Mouse (Mus musculus) midbrain, embryonic 11.5 days (tissue): ENCODE measurements at regions not wholly inside any gene's neighbourhood (a gene's known extent, or its start where the extent isn't known, plus 50 kb on each side); places are given as distances from the start of the nearest gene placed in this dataset.

Source experiments
- ATAC-seq: fragments of 200-750 bp; cut with Nextera tagmentation; 2 replicates; pipeline ENCODE4 v1.8.0; 2017; ENCODE audit warnings: moderate TSS enrichment, moderate library complexity; ENCODE audit not compliant: low FRiP score
- DNase-seq: peaks from one replicate; pipeline ENCODE4 v3.0.0; 2015; ENCODE audit warnings: low spot score; ENCODE audit errors: missing footprints
- H3K27ac ChIP-seq: fragments of 300-500 bp; sonication (generic); 2 replicates; pipeline ENCODE4 v1.5.1; 2014; ENCODE audit warnings: low read depth, low read length
- H3K27me3 ChIP-seq: fragments of 300-500 bp; sonication (generic); 2 replicates; pipeline ENCODE4 v1.6.1; 2014; ENCODE audit warnings: mild to moderate bottlenecking, low read length, moderate library complexity, mixed read lengths; ENCODE audit not compliant: control insufficient read depth, insufficient read depth
- H3K36me3 ChIP-seq: fragments of 300-500 bp; sonication (generic); 2 replicates; pipeline ENCODE4 v1.6.1; 2014; ENCODE audit warnings: mild to moderate bottlenecking, low read length, moderate library complexity, mixed read lengths; ENCODE audit not compliant: control insufficient read depth, insufficient read depth
- H3K4me1 ChIP-seq: fragments of 300-500 bp; sonication (generic); 2 replicates; pipeline ENCODE4 v1.6.1; 2014; ENCODE audit warnings: low read length; ENCODE audit not compliant: control insufficient read depth, insufficient read depth
- H3K4me2 ChIP-seq: fragments of 300-500 bp; sonication (generic); 2 replicates; pipeline ENCODE4 v1.6.1; 2014; ENCODE audit warnings: mild to moderate bottlenecking, moderate library complexity
- H3K4me3 ChIP-seq: fragments of 300-500 bp; sonication (generic); 2 replicates; pipeline ENCODE4 v1.5.1; 2014; ENCODE audit warnings: low read depth, low read length
- H3K9ac ChIP-seq: fragments of 300-500 bp; sonication (generic); 2 replicates; pipeline ENCODE4 v1.6.1; 2014; ENCODE audit warnings: low read length
- H3K9me3 ChIP-seq: fragments of 300-500 bp; sonication (generic); 2 replicates; pipeline ENCODE4 v1.6.1; 2016; ENCODE audit warnings: low read length; ENCODE audit not compliant: control insufficient read depth
- WGBS: fragments of 180-500 bp; shearing (Covaris S2); extraction: QIAGEN DNeasy Blood & Tissue Kit; methylation state at CpG from one replicate; pipeline ENCODE4 v1.1.7; 2014; 5-methylcytosine and 5-hydroxymethylcytosine counted together

DNA sequence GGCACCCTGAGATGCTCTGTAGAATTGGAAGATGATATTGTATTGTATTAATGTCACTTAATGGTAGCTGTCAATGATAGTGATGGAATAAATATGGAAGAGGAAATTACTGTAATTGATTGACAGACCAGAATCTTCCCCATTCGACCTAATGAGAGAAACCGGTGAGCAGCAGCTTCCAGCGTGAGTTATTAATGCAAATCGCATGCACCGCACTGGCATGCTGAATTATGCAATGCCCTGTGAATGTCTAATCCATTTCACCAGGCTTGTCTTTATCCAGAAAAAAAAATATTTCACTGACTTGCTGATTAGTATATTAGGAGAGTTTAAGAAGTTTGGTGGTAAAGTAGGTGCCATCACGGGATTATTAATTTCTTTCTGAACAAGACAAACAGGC is 384.2 kb upstream of the Jarid2 start:
- H3K27ac ChIP-seq: no peak overlapping the region
- H3K4me1 ChIP-seq: no peaks in the 10 kb centered on the region
- DNase-seq (no peak), ATAC-seq (no peak)
- H3K36me3 ChIP-seq: no peaks in the 10 kb centered on the region
- H3K9me3 ChIP-seq: no peaks in the 10 kb centered on the region
- WGBS: 81% methylated on average over 6 of the region's 6 CpGs
- no peak overlapping the region for H3K9ac ChIP-seq
- no peak overlapping the region for H3K4me3 ChIP-seq
- H3K4me2 ChIP-seq: no peak overlapping the region
- 0 out of 2 replicates have a peak, but pooled peaks cover 4% of the 10 kb centered on the region for H3K27me3 ChIP-seq

DNA sequence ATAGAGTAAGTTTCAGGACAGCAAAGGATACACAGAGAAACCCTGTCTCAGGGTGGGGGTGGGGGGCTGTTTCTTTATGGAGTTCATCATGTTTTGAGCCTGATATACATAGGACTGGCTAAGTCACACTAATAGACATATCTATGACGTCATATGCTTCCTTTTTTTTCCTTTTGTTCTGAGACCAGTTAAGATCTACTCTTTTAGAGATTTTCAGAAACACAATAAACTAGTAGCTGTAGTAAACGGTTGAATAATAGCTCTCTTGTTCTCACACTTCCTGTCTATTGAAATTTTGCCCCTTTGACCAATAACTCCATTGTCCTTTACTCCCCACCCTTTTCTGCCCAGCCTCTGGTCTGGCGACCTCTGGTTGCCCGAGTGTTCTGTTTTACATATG is 382.6 kb upstream of the Jarid2 start:
- Histone ChIP-seq H3K27me3 (0 out of 2 replicates have a peak, but pooled peaks cover 4% of the 10 kb centered on the region), H3K9me3 (no peaks in the 10 kb centered on the region), H3K4me2 (no peak overlapping the region), H3K4me1 (no peaks in the 10 kb centered on the region), H3K4me3 (no peak overlapping the region), H3K9ac (no peak overlapping the region), H3K27ac (no peak overlapping the region), H3K36me3 (no peaks in the 10 kb centered on the region)
- ATAC-seq: no peak
- 57% methylated on average over 4 of the region's 4 CpGs for WGBS
- no peak for DNase-seq

DNA sequence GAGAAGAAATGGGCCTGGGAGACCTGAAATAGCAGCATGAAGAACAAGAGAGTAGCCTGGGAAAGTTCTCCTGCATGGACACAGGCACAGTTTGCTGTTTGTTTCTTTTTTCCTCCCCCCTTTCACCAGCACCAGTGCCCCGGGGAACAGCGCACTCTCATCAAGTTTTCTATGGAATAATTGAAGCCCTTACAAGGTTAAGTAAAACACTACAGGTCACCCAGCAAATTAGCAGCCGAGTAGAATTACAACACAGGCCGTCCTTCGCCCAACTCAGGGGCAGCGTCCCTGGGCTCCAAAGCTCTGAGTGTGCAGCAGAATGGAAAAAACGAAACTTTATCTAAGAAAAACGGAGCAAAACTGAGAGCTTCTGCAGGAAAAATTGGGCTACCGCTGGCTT is 381.6 kb upstream of the Jarid2 start:
- no peak overlapping the region for H3K4me2 ChIP-seq
- no peaks in the 10 kb centered on the region for H3K4me1 ChIP-seq
- H3K9me3 ChIP-seq: no peaks in the 10 kb centered on the region
- H3K9ac ChIP-seq: no peak overlapping the region
- ATAC-seq: no peak
- 0 out of 2 replicates have a peak, but pooled peaks cover 4% of the 10 kb centered on the region for H3K27me3 ChIP-seq
- no peak for DNase-seq
- H3K27ac ChIP-seq: no peak overlapping the region
- no peak overlapping the region for H3K4me3 ChIP-seq
- no peaks in the 10 kb centered on the region for H3K36me3 ChIP-seq
- 72% methylated on average over 9 of the region's 9 CpGs for WGBS

DNA sequence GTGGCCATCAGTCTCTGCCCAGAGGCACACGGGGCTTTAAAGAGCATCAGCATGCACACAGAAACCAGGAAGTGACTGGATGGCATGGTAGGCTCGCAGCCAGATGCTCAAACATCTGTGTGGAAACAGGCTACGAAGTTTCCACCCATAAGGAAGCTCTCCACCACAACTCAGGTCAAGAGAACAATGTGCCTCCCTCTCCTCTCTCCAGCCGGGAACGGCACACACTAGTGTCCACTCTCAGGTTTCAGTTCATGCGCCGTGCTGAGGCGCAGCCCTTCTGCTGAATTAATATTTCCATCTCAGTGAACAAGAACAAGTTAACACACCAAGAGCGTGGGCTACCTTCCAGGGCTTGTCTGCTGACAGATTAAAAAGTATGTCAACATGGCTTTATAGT is 375.4 kb upstream of the Jarid2 start:
- Histone ChIP-seq H3K9me3 (no peaks in the 10 kb centered on the region), H3K4me1 (peaks cover 3% of the 10 kb centered on the region), H3K4me3 (no peak overlapping the region), H3K27ac (no peak overlapping the region), H3K36me3 (no peaks in the 10 kb centered on the region), H3K9ac (no peak overlapping the region), H3K27me3 (no peaks in the 10 kb centered on the region; the same call in 1 of the 2 replicates), H3K4me2 (no peak overlapping the region)
- DNase-seq (no peak), ATAC-seq (no peak)
- WGBS: 54% methylated on average over 9 of the region's 9 CpGs

DNA sequence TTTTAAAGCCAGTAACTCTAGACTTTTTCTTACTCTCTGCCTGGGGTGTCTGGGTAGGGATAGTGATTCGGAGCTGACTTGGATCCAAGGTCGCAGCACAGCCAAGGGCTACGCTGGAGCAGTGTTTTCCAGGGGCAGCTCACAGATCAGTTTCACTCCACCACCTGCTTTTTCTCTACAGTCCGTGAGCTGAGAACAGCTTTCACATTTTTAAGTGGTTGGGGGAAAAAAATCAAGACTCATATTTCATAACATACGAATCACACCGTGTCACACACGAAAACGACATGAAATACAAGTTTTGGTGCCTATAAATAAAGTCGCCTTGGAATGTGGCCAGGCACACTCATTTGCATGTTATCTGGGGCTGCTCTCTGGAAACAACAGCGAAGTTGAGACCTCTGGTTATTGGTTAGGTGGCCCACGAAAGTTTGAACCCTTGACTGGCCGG is 373.5 kb upstream of the Jarid2 start:
- Histone ChIP-seq H3K27ac (no peak overlapping the region), H3K4me3 (no peak overlapping the region), H3K4me2 (no peak overlapping the region), H3K4me1 (peaks cover 3% of the 10 kb centered on the region), H3K36me3 (no peaks in the 10 kb centered on the region), H3K9ac (no peak overlapping the region), H3K27me3 (no peaks in the 10 kb centered on the region; the same call in 1 of the 2 replicates), H3K9me3 (no peaks in the 10 kb centered on the region)
- DNase-seq: no peak
- ATAC-seq: no peak
- WGBS: 80% methylated on average over 12 of the region's 12 CpGs

DNA sequence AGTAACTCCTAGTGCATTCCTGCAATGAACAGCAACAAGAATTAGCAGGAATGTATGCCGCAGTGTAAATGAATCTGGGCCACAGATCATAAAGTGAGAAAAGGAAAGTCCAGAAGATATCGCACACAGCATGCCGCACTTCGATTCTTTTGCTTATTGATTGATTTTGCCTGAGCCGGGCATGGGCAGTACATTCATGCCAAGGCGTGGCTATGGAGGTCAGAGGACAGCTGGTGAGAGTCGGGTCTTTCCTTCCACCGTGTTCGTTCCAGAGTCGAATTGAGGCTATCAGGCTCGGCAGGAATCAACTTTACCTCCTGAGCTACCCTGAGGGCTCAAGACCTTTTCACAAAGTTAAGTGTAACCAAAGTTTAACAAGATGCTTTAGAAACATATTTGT is 372.3 kb upstream of the Jarid2 start:
- H3K27ac ChIP-seq: no peak overlapping the region
- WGBS: 91% methylated on average over 11 of the region's 11 CpGs
- no peaks in the 10 kb centered on the region; the same call in 1 of the 2 replicates for H3K27me3 ChIP-seq

DNA sequence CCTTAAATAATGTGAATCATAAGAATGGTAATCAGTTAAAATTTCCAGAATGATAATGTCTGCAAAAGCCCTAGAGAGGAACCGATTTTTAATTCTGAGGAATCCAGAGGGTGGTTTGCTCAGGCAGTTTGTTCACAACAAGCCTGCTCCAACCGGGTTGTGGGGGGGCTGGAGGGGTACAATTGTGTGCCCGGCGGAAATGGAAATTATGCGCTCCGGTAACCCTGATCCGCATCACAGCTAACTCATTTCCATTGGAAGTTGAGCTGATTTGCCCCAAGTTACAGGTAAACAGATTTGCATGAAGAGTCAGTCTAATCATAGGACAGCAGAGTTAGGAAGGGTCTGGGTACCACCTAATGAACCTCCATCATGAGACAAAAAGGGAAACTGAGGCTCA is 369.9 kb upstream of the Jarid2 start:
- 74% methylated on average over 7 of the region's 7 CpGs for WGBS
- DNase-seq: no peak
- Histone ChIP-seq H3K36me3 (no peaks in the 10 kb centered on the region), H3K27me3 (no peaks in the 10 kb centered on the region; the same call in 1 of the 2 replicates), H3K4me1 (peaks cover 20% of the 10 kb centered on the region), H3K4me3 (no peak overlapping the region), H3K9ac (no peak overlapping the region), H3K27ac (no peak overlapping the region), H3K9me3 (no peaks in the 10 kb centered on the region), H3K4me2 (no peak overlapping the region)
- no peak for ATAC-seq

More for the DNA sequence above, 372.3 kb upstream of the Jarid2 start:
- DNase-seq: no peak
- Histone ChIP-seq H3K9me3 (no peaks in the 10 kb centered on the region), H3K4me1 (peaks cover 6% of the 10 kb centered on the region), H3K4me3 (no peak overlapping the region), H3K36me3 (no peaks in the 10 kb centered on the region), H3K9ac (no peak overlapping the region), H3K4me2 (no peak overlapping the region)
- no peak for ATAC-seq

DNA sequence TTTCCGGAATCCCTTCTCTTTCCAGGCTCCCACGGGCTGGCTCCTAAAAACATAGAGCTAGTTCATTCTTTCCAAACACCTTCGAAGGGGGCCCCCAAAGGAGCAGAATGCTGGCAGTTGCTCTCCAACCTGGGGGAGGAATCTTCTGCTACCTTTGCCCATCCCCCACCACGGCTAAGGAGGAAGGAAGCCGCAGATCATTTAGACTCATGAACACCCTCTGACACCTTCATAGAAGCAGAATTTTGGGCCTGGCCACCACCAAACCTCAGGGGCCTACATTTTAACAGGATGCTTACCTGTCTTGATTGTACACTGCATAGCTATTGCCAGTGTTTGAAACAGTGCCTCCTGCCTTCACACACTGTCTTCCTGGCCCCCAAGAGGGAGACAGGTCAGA is 369.3 kb upstream of the Jarid2 start:
- Histone ChIP-seq H3K27ac (no peak overlapping the region), H3K9me3 (no peaks in the 10 kb centered on the region), H3K36me3 (no peaks in the 10 kb centered on the region), H3K4me3 (no peak overlapping the region), H3K4me2 (no peak overlapping the region), H3K4me1 (peaks cover 20% of the 10 kb centered on the region), H3K9ac (no peak overlapping the region), H3K27me3 (no peaks in the 10 kb centered on the region; the same call in 1 of the 2 replicates)
- DNase-seq: no peak
- no peak for ATAC-seq
- WGBS: 76% methylated on average over 5 of the region's 5 CpGs

DNA sequence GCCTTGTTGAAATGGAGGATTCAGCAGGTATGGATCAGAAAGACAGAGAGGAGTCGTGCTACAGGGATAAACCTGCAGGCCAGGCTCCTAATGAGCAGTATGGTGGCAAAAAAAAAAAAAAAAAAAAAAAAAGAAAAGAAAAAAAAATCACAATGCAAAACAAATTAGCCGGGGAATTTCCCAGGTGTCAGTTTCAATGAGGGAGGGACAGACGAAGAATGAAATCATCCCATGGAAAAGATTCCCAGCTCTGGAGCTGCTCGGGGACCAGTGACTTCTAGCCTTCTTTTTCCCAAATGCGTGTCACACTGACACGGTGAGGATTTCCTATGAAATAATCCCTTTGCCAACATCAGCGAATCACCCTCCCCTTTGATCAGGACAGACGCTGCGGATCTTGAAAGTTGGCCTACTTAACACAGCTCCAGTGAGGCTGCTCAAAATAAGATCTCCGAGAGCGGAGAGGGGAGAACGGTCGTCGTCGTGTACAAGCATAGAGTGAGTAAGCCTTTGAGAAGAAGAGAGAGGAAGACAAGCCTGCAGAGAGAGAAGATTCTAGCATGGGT is 368.5 kb upstream of the Jarid2 start:
- H3K9me3 ChIP-seq: no peaks in the 10 kb centered on the region
- no peaks in the 10 kb centered on the region; the same call in 1 of the 2 replicates for H3K27me3 ChIP-seq
- H3K4me1 ChIP-seq: peaks cover 20% of the 10 kb centered on the region
- no peaks in the 10 kb centered on the region for H3K36me3 ChIP-seq
- H3K27ac ChIP-seq: no peak overlapping the region
- 46% methylated on average over 15 of the region's 15 CpGs for WGBS
- H3K4me3 ChIP-seq: no peak overlapping the region
- no peak for ATAC-seq
- no peak for DNase-seq
- no peak overlapping the region for H3K4me2 ChIP-seq
- no peak overlapping the region for H3K9ac ChIP-seq
